Mouse (Mus musculus): ENCODE results near the gene 4930558C23Rik. TPM values are rescaled to one million over a fixed set of nuclear protein-coding genes. Genes with fewer than 3 reads are reported as not detected.
A peak's percentile ranks its signal among the peaks of the same experiment; 100 is the strongest.
"Not testable (repeated sequence)": the region's sequence is repeated elsewhere in the genome, so short reads cannot be mapped to it uniquely, and the experiment has no call there.

4930558C23Rik gene
- total and polyA plus RNA-seq, 3 experiments, result not detected

GRCm38 (mm10) chr3:95435561-95435960 lies 32.9 kb upstream of the 4930558C23Rik start:
- TF ChIP-seq POLR2A (IDR thresholded peaks at IDR 0.05; ENCODE audit: insufficient read depth, low read depth, low read length) (no peak), EP300 (IDR thresholded peaks at IDR 0.05; ENCODE audit: insufficient read depth, low read depth, low read length) (no peak), CTCF (IDR thresholded peaks at IDR 0.05) (no peak)
- no peak overlapping the region for H3K9ac ChIP-seq (ENCODE audit: low read depth, low read length)
- H3K27me3 ChIP-seq (ENCODE audit: control insufficient read depth, insufficient read depth, low read length), result no peaks in the 10 kb centered on the region
- H3K4me1 ChIP-seq (ENCODE audit: control insufficient read depth, insufficient read depth, low read length), result peaks cover 10% of the 10 kb centered on the region
- H3K4me3 ChIP-seq, result peak overlapping the region; percentile 98; the same call in 1 of the 2 replicates
- H3K27ac ChIP-seq, result no peak overlapping the region
- H3K79me2 ChIP-seq (replicated peaks; ENCODE audit: control insufficient read depth, insufficient read depth, low read length), result peaks cover 6% of the 10 kb centered on the region
- peaks cover 16% of the 10 kb centered on the region for H3K36me3 ChIP-seq (ENCODE audit: control insufficient read depth, insufficient read depth, low read length)
- WGBS, result 31% methylated on average over 1 of the region's 1 CpGs
- no peak for DNase-seq
- intact Hi-C loops (cut with DNase I), result loop anchor here (2.0 to 10.0 kb wide), 2 partner anchors 79 to 149 kb away; partner anchors contain the start of genes Golph3l and Setdb1

- Histone ChIP-seq H3K27me3 (ENCODE audit: control insufficient read depth, insufficient read depth, low read length) (no peaks in the 10 kb centered on the region), H3K36me3 (ENCODE audit: control insufficient read depth, insufficient read depth, low read length) (peaks cover 16% of the 10 kb centered on the region), H3K4me3 (peak overlapping the region; percentile 98), H3K27ac (peak overlapping the region; percentile 93), H3K79me2 (replicated peaks; ENCODE audit: control insufficient read depth, insufficient read depth, low read length) (peaks cover 6% of the 10 kb centered on the region), H3K9ac (ENCODE audit: low read depth, low read length) (peak overlapping the region; percentile 76), H3K4me1 (ENCODE audit: control insufficient read depth, insufficient read depth, low read length) (peaks cover 10% of the 10 kb centered on the region)
- intact Hi-C loops (cut with DNase I), result loop anchor here (1.0 to 10.0 kb wide), 3 partner anchors 8 to 150 kb away; partner anchors contain the start of genes Golph3l and Setdb1
- DNase-seq, result no peak
- TF ChIP-seq POLR2A (IDR thresholded peaks at IDR 0.05; ENCODE audit: insufficient read depth, low read depth, low read length), result no peak
- TF ChIP-seq EP300 (IDR thresholded peaks at IDR 0.05; ENCODE audit: insufficient read depth, low read depth, low read length), result no peak
- TF ChIP-seq CTCF (IDR thresholded peaks at IDR 0.05), result no peak
- 1% methylated on average over 7 of the region's 7 CpGs for WGBS
Measured at GRCm38 (mm10) chr3:95434983-95435370, 32.3 kb upstream of the 4930558C23Rik start.

GRCm38 (mm10) chr3:95434136-95434982 lies 31.7 kb upstream of the 4930558C23Rik start, which contains the start of gene Arnt:
TSS of gene Arnt (plus strand) at chr3:95434388.
- Histone ChIP-seq H3K4me1 (ENCODE audit: control insufficient read depth, insufficient read depth, low read length) (peaks cover 7% of the 10 kb centered on the region), H3K36me3 (ENCODE audit: control insufficient read depth, insufficient read depth, low read length) (peaks cover 13% of the 10 kb centered on the region), H3K27me3 (ENCODE audit: control insufficient read depth, insufficient read depth, low read length) (no peaks in the 10 kb centered on the region), H3K9ac (ENCODE audit: low read depth, low read length) (peak within 1 kb of the TSS; percentile 76), H3K27ac (peak within 1 kb of the TSS; percentile 93), H3K79me2 (replicated peaks; ENCODE audit: control insufficient read depth, insufficient read depth, low read length) (peaks cover 6% of the 10 kb centered on the region), H3K4me3 (peak within 1 kb of the TSS; percentile 98)
- peak; percentile 78; the same call in 1 of the 2 replicates for TF ChIP-seq EP300 (IDR thresholded peaks at IDR 0.05; ENCODE audit: insufficient read depth, low read depth, low read length)
- TF ChIP-seq POLR2A (IDR thresholded peaks at IDR 0.05; ENCODE audit: insufficient read depth, low read depth, low read length), result peak; percentile 97
- no peak for TF ChIP-seq CTCF (IDR thresholded peaks at IDR 0.05)
- intact Hi-C loops (cut with DNase I), result loop anchor here (1.0 to 10.0 kb wide), 3 partner anchors 9 to 150 kb away; partner anchors contain the start of genes Golph3l and Setdb1
- under 1% methylated on average over 47 of the region's 47 CpGs for WGBS
- DNase-seq, result peak; percentile 91 to 96

GRCm38 (mm10) chr3:95433301-95433915 lies 30.8 kb upstream of the 4930558C23Rik start:
- no peaks in the 10 kb centered on the region for H3K27me3 ChIP-seq (ENCODE audit: control insufficient read depth, insufficient read depth, low read length)
- peak overlapping the region; percentile 98 for H3K4me3 ChIP-seq
- H3K9ac ChIP-seq (ENCODE audit: low read depth, low read length), result no peak overlapping the region
- H3K4me1 ChIP-seq (ENCODE audit: control insufficient read depth, insufficient read depth, low read length), result peaks cover 6% of the 10 kb centered on the region
- peaks cover 4% of the 10 kb centered on the region for H3K79me2 ChIP-seq (replicated peaks; ENCODE audit: control insufficient read depth, insufficient read depth, low read length)
- intact Hi-C loops (cut with DNase I), result loop anchor here (2.0 to 10.0 kb wide), 2 partner anchors 119 to 151 kb away; partner anchors contain the start of genes Cers2 and Golph3l
- peaks cover 11% of the 10 kb centered on the region for H3K36me3 ChIP-seq (ENCODE audit: control insufficient read depth, insufficient read depth, low read length)
- WGBS, result 58% methylated on average over 10 of the region's 10 CpGs
- no peak for DNase-seq
- no peak for TF ChIP-seq CTCF (IDR thresholded peaks at IDR 0.05)
- no peak for TF ChIP-seq POLR2A (IDR thresholded peaks at IDR 0.05; ENCODE audit: insufficient read depth, low read depth, low read length)
- no peak for TF ChIP-seq EP300 (IDR thresholded peaks at IDR 0.05; ENCODE audit: insufficient read depth, low read depth, low read length)
- peak overlapping the region; percentile 93 for H3K27ac ChIP-seq

- 100% methylated on average over 2 of the region's 11 CpGs for WGBS
Measured at GRCm38 (mm10) chr3:95428423-95428822, 25.8 kb upstream of the 4930558C23Rik start.

GRCm38 (mm10) chr3:95427891-95428238 lies 25.2 kb upstream of the 4930558C23Rik start:
- 17% methylated on average over 15 of the region's 21 CpGs for WGBS
- H3K27ac ChIP-seq; intact Hi-C loops (cut with DNase I); H3K79me2 ChIP-seq (replicated peaks; ENCODE audit: control insufficient read depth, insufficient read depth, low read length); H3K9ac ChIP-seq (ENCODE audit: low read depth, low read length); H3K27me3 ChIP-seq (ENCODE audit: control insufficient read depth, insufficient read depth, low read length); H3K4me1 ChIP-seq (ENCODE audit: control insufficient read depth, insufficient read depth, low read length); H3K36me3 ChIP-seq (ENCODE audit: control insufficient read depth, insufficient read depth, low read length): not testable (repeated sequence)
- peak overlapping the region; percentile 33; the same call in 1 of the 2 replicates for H3K4me3 ChIP-seq
- peak; percentile 13 to 36 for DNase-seq

More at GRCm38 (mm10) chr3:95428423-95428822, 25.8 kb upstream of the 4930558C23Rik start:
- H3K4me1 ChIP-seq (ENCODE audit: control insufficient read depth, insufficient read depth, low read length); H3K27me3 ChIP-seq (ENCODE audit: control insufficient read depth, insufficient read depth, low read length); H3K4me3 ChIP-seq; DNase-seq; intact Hi-C loops (cut with DNase I); H3K27ac ChIP-seq; H3K36me3 ChIP-seq (ENCODE audit: control insufficient read depth, insufficient read depth, low read length); H3K79me2 ChIP-seq (replicated peaks; ENCODE audit: control insufficient read depth, insufficient read depth, low read length); H3K9ac ChIP-seq (ENCODE audit: low read depth, low read length): not testable (repeated sequence)

- H3K4me1 ChIP-seq (ENCODE audit: control insufficient read depth, insufficient read depth, low read length); DNase-seq; H3K9ac ChIP-seq (ENCODE audit: low read depth, low read length); H3K27ac ChIP-seq; intact Hi-C loops (cut with DNase I); H3K79me2 ChIP-seq (replicated peaks; ENCODE audit: control insufficient read depth, insufficient read depth, low read length); H3K36me3 ChIP-seq (ENCODE audit: control insufficient read depth, insufficient read depth, low read length); H3K27me3 ChIP-seq (ENCODE audit: control insufficient read depth, insufficient read depth, low read length): not testable (repeated sequence)
- H3K4me3 ChIP-seq, result peak overlapping the region; percentile 33; the same call in 1 of the 2 replicates
- WGBS, result 26% methylated on average over 15 of the region's 33 CpGs
Measured at GRCm38 (mm10) chr3:95427117-95427890, 24.7 kb upstream of the 4930558C23Rik start.

GRCm38 (mm10) chr3:95426476-95426875 lies 23.8 kb upstream of the 4930558C23Rik start:
- H3K4me3 ChIP-seq; H3K9ac ChIP-seq (ENCODE audit: low read depth, low read length); DNase-seq; H3K27ac ChIP-seq; H3K36me3 ChIP-seq (ENCODE audit: control insufficient read depth, insufficient read depth, low read length); H3K79me2 ChIP-seq (replicated peaks; ENCODE audit: control insufficient read depth, insufficient read depth, low read length); H3K4me1 ChIP-seq (ENCODE audit: control insufficient read depth, insufficient read depth, low read length); intact Hi-C loops (cut with DNase I); H3K27me3 ChIP-seq (ENCODE audit: control insufficient read depth, insufficient read depth, low read length): not testable (repeated sequence)
- 85% methylated on average over 5 of the region's 5 CpGs for WGBS

Measured in heart, adult 2 months (tissue).